Mouse (Mus musculus): ENCODE measurements around the gene AL732309.1.

Gene AL732309.1

DNA sequence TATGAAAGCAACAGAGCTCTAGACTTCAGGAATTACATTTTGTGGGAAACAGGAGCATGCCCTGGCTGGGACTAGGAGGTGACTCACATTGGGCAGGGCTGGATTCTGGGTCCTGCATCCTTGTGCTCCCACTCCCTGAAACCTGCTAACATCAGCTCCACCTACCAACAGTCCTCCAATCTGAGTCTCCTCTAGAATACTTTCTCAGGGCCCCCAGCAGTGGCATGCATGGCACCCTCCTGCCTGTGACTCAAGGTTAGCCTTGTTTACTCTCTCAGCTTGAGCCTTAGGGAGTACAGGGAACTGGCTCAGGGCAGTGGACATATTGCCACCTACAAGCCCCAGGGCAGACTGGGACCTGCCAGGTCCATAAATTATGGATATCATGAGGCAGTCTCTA lies 8.6 kb downstream of the AL732309.1 start:
- DNase-seq (ENCODE audit: low spot score), result no peak

- no peak for DNase-seq (ENCODE audit: low spot score)
These were observed 9.1 kb downstream of the AL732309.1 start for GRCm38 (mm10) chr2:25237522-25237921.

DNA sequence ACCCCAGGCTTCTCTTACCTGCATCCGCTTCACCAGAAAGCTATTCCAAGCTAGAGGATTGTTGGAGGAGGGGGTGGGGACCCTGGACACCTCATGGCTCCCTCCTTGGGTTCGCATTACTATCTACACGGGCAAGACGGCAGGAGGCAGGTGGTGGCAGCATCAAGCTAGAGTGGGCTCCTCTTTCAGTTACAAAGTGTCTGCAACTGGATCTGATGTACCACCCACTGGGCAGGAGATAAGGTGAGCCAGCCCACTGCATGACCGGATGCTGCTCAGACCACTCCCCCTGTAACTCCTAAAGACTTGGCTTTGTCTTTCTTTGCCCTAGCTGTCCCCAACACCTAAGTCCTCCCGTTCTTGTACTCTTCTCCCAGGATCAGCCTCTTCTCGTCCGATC lies 10.0 kb downstream of the AL732309.1 start, which contains the start of gene Rnf224:
Gene Rnf224, minus strand, starts transcription at position 174 of the 400 bp plus-strand sequence.
- DNase-seq (ENCODE audit: low spot score), result no peak

- no peak for DNase-seq (ENCODE audit: low spot score)
These were observed 12.0 kb downstream of the AL732309.1 start for GRCm38 (mm10) chr2:25234551-25235220.

DNA sequence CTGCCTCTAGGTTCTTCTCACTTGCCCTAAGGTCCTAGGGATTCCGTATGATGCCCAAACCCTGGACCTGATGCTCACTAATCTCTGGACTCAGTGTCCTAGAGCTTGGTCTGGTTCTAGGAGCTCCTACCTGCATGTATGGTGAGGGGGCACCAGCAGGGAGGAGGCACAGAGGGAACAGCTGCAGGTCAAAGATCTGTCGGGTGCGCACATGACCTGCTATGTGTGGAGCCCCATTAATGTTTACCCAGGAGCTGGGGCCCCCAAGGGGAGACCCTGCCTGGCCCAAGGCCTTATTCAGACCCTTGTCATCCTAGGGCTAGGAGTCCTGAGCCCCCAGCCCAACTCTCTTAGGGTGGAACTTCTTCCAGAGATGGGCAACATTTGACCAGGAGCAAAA lies 12.6 kb downstream of the AL732309.1 start, which contains the start of gene Slc34a3:
Gene Slc34a3, minus strand, starts transcription at position 315 of the 400 bp plus-strand sequence.
- DNase-seq (ENCODE audit: low spot score), result no peak

DNA sequence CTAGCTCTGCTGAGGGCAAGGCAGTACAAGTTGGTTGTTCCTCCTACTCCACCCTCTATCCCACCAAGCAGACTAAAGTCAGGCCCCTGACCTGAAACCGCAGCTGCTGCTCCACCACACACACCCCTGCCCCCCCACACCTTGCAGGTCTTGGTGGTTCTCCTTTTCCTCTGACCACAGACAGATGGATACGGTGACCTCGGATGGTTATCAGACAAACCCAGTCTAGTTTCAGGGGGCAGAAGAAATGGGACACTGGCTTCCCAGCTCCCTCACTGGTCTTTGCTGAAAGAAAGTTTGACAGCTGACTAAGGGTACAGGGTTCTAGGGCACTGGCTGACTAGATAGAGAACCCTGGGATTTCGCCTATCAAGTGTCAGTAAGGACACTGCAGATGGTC lies 13.2 kb downstream of the AL732309.1 start:
- no peak for DNase-seq (ENCODE audit: low spot score)

- DNase-seq (ENCODE audit: low spot score), result no peak
These were observed 15.6 kb downstream of the AL732309.1 start for GRCm38 (mm10) chr2:25231038-25231437.

DNA sequence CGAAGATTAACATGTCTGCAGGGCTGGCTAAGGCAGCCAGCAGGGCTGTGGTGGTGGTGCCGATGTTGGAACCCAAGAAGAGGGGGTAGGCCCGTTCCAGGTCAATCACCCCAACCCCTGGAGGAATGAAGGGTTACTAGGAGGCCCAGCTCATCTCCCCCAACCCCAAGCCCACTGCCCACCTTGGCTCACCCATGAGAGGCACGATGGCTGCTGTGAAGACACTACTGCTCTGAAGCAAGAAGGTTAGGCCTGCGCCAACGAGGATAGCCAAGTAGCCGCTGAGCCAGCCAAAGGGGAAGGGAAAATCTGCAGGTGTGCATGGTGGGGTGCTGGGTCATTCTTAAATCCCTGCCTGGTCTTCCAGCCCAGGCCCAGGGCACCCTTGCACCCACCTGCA lies 16.1 kb downstream of the AL732309.1 start:
- no peak for DNase-seq (ENCODE audit: low spot score)

DNA sequence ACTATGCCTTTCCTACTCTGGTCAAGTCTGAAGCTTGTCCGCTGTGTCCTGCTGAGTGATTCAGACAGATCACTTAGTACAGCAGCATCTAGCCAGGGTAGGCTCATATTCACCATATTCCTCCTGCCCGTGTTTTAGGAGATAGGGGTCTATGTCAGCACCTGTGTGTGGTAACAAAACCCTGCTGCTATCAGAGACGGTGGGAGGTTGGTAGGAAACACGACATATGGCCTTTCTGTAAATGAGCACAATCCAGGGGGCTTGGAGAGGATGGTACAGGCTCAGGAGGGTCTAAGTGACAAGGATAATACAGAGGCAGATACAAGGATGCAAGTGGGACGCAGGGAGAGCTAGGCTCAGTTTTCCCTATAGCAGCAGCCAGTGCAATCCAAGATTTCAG lies 17.1 kb downstream of the AL732309.1 start:
- DNase-seq (ENCODE audit: low spot score), result no peak

DNA sequence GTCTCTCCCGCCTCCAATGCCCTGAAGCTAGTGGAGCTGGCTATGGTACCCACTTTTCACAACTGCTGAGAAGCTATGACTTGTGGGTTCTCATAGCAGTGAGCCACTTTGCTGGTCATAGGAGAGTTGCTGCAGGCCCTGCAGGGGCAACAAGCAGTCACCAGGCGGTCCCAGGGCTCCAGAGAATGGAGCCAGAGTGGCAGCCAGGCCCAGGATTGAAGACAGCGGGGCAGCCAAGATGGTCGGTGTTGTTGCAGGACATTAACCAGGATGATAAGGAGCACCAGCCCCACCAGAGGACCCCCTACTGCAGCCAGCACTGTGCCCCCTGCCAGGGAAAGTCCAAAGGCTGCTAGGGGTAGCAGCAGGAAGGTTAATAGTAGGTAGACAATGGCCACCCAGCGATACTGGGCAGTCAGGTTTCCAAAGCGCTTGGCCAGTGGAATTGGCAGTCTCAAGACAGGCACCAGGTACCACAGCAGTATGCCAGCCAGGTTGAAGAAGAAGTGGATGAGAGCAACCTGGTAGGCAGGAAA lies 17.6 kb downstream of the AL732309.1 start:
- no peak for DNase-seq (ENCODE audit: low spot score)

DNA sequence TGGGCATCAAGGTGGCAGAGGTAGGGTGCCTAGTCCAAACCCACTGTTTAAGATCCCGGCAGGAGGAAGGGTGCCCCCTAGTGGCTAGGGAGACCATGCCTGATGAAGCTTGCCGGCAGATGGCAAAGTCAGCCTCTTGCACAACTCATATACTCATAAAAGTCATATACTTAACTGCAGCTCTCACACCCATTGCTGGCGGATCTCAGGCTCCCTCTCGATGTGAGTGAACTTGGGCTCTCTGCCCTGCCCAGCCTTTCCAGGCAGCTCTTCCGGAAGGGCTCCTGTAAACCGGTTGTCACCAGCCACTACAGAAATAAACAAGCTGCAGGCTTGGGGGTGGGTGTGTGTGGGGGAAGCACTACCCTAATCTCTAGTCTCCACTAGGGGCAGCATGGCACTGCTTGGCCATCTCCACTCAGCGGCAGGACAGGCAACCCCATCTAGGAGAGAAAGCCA lies 18.2 kb downstream of the AL732309.1 start:
- peak; percentile 87 for DNase-seq (ENCODE audit: low spot score)

DNA sequence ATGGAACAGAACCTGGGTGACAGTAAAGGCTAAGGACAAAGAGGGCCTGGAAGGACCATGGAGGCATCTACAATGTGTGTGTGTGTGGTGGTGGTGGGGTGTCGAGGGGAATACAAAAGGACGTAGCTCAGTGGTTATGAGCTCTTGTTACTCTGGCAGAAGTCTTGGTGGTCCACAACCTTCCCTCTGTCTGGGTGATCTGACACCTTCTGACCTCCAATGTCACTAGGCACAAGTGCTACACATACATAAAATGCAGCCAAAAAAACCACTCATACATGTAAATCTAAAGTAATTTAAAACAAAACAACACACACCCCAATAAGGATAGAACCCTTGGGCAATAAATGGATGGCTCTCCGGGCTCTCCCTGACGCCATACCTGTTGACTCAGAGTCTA lies 19.3 kb downstream of the AL732309.1 start:
- DNase-seq (ENCODE audit: low spot score), result no peak

DNA sequence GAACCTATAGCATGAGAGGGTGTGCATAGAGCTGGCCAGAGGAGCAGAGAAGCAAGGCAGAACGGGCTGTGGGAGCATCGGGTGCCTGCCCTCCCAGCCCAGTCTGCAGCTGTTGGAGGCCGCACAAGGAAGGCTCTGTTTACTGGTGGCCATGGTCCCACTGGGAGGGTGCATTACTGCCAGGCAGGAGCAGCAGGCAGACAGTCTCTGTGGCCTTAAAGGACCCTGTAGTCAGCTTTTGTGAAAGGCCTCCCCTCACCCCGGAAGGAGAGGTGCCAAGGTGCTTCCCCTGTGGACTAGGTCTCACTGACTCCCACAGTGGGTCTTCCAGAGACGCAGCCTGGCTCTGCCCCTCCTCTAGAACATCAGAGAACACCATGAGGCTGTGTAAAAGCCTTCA lies 19.8 kb downstream of the AL732309.1 start:
- DNase-seq (ENCODE audit: low spot score), result no peak

- DNase-seq (ENCODE audit: low spot score), result no peak
These were observed 20.8 kb downstream of the AL732309.1 start for GRCm38 (mm10) chr2:25225811-25226379.

DNA sequence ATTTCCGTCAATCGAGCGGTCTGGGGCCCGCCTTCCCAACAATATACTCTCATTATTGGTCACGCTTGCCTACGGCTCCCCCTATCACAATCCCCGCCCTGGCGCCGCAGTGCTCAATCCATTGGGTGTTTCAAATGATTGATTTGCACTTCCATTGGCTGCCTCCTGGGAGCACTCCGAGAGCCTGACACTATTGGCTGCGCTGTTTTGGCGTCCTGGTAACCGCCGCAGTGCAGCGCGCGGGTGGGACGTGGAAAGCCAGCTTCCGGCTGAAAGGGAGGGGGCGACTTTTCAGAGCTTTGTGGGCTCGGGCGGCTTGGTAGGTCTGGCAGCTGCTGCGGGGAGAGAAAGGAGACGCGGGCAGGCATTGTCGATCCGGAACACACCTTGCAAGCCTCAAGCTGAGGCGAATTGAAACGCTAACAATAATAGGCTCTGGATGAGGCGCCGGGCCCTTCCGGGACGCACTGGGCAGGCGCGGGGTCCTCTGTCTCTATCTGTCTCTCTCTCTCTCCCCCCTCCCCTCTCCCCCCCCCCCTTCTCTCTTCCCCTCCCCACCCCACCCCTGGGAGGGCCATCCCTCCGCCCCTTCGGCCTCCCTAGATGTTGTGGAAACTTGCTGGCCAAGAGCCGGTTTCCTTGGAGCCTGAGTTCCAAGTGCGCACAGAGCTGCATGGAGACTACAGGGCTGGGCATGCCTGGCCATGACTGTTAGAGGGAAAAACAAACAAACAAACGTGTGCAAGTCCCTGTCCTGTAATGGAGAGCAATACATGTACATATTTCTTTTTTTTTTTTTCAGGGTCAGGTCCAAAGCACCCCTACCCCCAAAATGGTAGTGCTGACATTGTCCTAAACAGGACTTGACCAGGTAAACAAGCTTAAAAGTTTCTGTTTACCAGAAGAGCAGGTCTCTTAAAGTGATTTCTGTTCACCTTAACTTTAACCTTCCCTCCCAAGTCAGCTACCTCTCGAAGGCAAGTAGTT lies 21.6 kb downstream of the AL732309.1 start:
- DNase-seq (ENCODE audit: low spot score), result no peak

DNA sequence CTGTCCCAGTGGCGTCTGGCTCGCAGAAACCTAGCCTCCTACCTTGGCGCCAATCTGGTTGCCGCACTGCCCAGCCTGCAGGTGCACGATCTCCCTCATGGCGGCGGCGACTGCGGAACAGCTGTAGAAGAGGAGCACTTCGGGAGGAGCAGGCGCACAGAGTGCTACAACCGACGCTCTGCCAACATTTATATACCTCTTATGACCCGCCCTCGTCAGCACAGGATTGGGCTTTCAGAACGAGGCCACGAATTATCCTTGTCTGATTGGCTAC lies 22.2 kb downstream of the AL732309.1 start, which contains the start of gene Tubb4b:
Gene Tubb4b, minus strand, starts transcription at position 211 of the 274 bp plus-strand sequence.
- DNase-seq (ENCODE audit: low spot score), result peak; percentile 99

DNA sequence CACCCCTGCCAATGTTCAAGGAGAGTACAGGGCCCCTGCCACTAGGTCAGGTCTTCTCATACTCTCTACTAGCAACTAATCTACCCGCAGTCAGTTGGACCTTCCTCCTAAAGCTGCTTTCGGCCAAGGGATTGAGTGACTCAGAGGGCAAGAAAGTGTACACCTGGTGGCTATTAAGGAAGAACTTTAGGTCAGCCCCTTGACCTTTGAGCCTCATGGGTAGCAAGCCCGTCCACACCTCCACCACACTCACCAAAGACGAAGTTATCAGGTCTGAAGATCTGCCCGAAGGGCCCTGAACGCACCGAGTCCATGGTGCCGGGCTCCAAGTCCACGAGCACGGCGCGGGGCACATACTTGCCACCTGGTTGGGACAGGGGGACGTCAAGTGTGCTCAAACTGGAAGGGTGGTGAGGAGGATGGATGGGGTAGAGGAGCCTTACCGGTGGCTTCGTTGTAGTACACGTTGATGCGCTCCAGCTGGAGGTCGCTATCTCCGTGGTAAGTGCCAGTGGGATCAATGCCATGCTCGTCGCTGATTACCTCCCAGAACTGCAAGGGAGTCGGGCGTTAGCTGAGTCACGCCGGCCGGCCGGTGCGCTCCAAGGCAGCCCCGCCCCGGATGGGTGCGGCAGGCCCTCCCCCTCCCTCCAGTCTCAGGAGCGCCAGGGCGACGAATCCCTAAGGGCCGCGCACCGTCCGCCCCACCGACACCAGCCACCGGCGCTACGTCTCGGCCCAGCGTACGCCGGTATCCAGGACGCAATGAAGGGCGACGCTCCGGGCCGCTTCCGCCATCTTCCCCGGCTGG lies 22.8 kb downstream of the AL732309.1 start:
- DNase-seq (ENCODE audit: low spot score), result peak; percentile 91

GRCm38 (mm10) chr2:25221331-25221772 lies 25.3 kb downstream of the AL732309.1 start:
- no peak for DNase-seq (ENCODE audit: low spot score)

DNA sequence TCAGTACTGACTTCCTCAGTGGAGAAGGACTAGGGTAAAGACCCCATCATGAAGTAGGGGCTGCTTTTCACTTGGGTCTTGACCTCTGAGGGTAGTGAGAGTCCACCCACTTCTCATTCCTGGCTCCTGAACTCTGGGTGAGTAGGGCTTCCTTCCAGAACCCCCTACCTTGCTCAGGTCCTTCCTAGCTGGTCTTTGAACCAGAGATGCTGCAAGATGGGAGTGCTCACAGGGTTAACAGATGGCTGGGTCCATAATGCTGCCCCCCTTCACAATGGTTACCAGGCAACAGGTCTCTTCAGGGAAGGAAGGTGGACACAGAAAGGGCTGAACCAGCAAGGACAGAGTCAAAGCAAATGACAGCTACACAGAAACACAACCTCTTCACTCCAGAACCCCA lies 28.2 kb downstream of the AL732309.1 start, which contains the start of gene Fam166a:
Gene Fam166a, plus strand, starts transcription at position 301 of the 400 bp plus-strand sequence.
- DNase-seq (ENCODE audit: low spot score), result no peak

DNA sequence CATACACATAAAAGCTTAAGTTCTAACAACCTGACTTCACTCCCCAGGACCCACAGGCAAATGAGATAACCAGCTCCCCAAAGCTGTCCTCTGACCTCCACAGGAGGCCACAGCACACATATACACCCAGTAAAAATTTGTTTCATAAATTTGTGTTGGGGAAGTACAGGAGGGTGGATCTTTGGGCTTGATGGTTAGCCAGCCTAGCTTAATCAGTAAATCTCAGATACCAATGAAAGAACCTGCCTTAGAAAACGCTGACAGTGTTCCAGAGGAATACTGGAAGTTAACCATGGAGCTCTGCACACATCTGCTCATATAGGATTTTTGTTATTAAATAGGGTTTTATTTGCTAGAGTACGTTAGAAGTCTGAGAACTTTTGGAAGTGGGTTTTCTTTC lies 29.0 kb downstream of the AL732309.1 start:
- DNase-seq (ENCODE audit: low spot score), result no peak

DNA sequence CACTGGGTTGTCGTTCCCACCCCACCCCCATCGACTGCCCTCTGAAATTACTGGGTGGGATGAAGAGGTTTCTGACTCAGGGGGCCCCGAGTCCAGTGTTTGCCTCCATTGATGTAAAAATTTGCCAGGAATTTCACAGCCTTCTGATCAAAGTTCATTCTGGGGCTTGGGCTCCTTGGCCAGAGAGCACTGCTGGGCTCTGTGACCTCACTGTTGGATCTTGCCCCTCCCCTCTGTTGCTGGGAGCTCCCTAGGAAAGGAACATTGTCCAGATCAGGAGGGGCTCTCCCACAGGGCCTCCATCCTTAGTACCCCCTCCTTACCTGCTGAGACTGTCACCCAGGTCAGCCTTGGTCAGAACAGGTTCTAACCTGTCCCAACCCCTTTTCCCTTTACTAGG lies 32.2 kb downstream of the AL732309.1 start, which contains the start of gene Stpg3:
Gene Stpg3, minus strand, starts transcription at position 194 of the 400 bp plus-strand sequence.
- DNase-seq (ENCODE audit: low spot score), result no peak
